Mouse (Mus musculus): ENCODE results near the gene Ubald2.
"Not testable (repeated sequence)": the region's sequence is repeated elsewhere in the genome, so short reads cannot be mapped to it uniquely, and the experiment has no call there.

Ubald2 gene

GRCm38 (mm10) chr11:116416196-116416943, 17.5 kb upstream of the Ubald2 start:
- no peak for DNase-seq

- DNase-seq = no peak
Measured at GRCm38 (mm10) chr11:116417054-116417453, 16.8 kb upstream of the Ubald2 start.

- peak; percentile 51 for DNase-seq
Measured at GRCm38 (mm10) chr11:116418194-116418840, 15.6 kb upstream of the Ubald2 start.

- peak; percentile 21 for DNase-seq
Measured at GRCm38 (mm10) chr11:116418841-116419462, 14.9 kb upstream of the Ubald2 start.

GRCm38 (mm10) chr11:116421102-116421501, 12.8 kb upstream of the Ubald2 start:
- DNase-seq = no peak

- DNase-seq = no peak
Measured at GRCm38 (mm10) chr11:116422562-116422961, 11.3 kb upstream of the Ubald2 start.

GRCm38 (mm10) chr11:116423214-116423613, 10.7 kb upstream of the Ubald2 start:
- DNase-seq = no peak

GRCm38 (mm10) chr11:116423782-116424620, 9.9 kb upstream of the Ubald2 start:
- peak; percentile 46 for DNase-seq

- DNase-seq = no peak
Measured at GRCm38 (mm10) chr11:116424621-116425407, 9.1 kb upstream of the Ubald2 start.

GRCm38 (mm10) chr11:116426328-116426727, 7.6 kb upstream of the Ubald2 start:
- DNase-seq = not testable (repeated sequence)

GRCm38 (mm10) chr11:116426852-116427575, 6.9 kb upstream of the Ubald2 start:
- no peak for DNase-seq

GRCm38 (mm10) chr11:116428872-116429859, 4.7 kb upstream of the Ubald2 start:
- no peak for DNase-seq

GRCm38 (mm10) chr11:116429862-116430613, 3.9 kb upstream of the Ubald2 start:
- no peak for DNase-seq

- no peak for DNase-seq
Measured at GRCm38 (mm10) chr11:116430723-116431427, 3.0 kb upstream of the Ubald2 start.

- DNase-seq = no peak
Measured at GRCm38 (mm10) chr11:116431428-116432077, 2.3 kb upstream of the Ubald2 start.

- no peak for DNase-seq
Measured at GRCm38 (mm10) chr11:116432127-116432526, 1.8 kb upstream of the Ubald2 start.

- DNase-seq = no peak
Measured at GRCm38 (mm10) chr11:116432593-116433355, 1.1 kb upstream of the Ubald2 start.
